Mouse (Mus musculus): ENCODE results near the gene Naif1.

The Naif1 gene

DNA sequence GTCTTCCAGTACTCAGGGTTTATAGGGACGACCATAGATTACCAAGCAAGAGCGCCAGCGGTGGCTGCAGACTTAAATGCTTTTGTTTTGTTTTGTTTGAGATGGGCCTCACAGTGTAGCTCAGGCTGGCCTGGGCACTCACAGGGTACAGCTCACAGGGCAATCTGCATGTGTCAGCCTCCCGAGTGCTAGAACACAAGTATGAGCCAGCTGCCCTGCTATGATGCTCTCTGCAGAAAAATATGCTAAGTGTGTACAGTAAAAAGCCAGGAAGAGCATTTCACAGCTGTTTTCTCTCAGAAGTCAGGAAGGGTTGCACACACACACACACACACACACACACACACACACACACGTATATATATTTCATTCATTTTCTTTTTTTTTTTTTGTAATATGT, 50.2 kb downstream of the Naif1 start:
- in situ Hi-C loops (cut with MboI, MseI), result no loop called here

- in situ Hi-C loops (cut with MboI, MseI), result no loop called here
These were observed 51.6 kb downstream of the Naif1 start for GRCm38 (mm10) chr2:32501754-32502324.

DNA sequence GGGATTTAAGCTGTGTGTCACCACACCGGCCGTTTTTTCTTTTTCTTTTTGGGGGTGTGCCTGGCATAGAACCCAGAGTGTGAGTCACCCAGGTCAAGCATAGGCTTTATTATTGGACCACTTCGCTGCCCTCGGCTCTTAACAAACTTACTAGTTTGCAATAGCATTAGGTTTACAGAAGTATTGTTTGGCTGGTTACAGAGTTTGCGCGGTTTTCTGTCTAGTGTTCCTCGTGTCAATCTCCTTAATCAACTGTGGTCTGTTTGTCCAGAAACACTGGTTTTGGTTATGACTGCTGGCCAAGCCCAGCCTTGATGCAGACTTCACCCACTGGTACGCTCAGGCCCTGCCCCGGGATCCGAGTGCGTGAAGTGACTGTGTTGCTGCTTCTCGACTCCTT, 52.6 kb downstream of the Naif1 start:
- in situ Hi-C loops (cut with MboI, MseI), result no loop called here

- in situ Hi-C loops (cut with MboI, MseI), result no loop called here
These were observed 53.3 kb downstream of the Naif1 start for GRCm38 (mm10) chr2:32503588-32503987.

- in situ Hi-C loops (cut with MboI, MseI), result no loop called here
These were observed 55.3 kb downstream of the Naif1 start for GRCm38 (mm10) chr2:32505536-32505935.
